Mouse (Mus musculus) kidney, postnatal 10 days (tissue): ENCODE results near the gene Spred2.

ENCODE experiments used
- DNase-seq: peaks from one replicate; pipeline ENCODE4 v3.0.0; 2021; ENCODE audit warnings: mixed read lengths

Gene Spred2

DNA sequence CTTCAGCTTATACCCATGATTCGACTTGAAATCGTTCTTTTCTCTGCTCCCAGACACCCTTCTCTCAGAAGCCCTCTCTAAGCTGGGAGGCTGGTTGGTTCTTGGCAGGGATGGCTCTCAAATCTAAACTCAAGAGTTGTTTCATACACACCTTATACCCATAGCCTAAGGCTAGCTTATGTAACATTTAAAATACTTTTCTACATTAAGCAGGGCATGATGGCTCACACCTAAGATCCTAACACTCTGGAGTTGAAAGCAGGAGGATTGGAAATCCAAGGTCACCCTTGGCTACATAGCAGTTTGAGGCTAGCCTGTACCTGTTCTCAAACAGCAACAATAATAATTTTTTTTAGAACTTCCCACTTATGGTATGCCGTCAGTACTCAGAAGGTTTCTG, 34.8 kb downstream of the Spred2 start:
- DNase-seq: no peak

GRCm38 (mm10) chr11:19959897-19960296, 35.7 kb downstream of the Spred2 start:
- no peak for DNase-seq

DNA sequence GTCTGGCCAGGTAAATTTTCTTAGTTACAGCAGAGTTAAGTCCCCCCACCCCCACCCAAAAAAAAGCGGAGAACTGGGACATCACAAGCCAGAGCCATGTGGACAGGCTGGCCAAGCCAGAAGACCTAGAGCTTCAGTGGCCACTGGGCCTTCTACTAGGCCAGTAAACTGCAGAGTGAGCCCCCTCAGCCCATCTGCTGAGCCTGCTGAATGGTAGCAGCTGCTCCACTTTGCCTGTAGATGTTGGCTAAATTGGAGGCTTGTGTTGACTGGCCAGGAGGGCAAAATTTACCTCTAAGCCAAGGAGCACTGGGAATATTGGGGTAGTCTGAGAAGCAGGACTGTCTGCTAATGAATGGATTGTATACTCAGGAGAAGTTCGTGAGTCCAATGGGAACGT, 36.4 kb downstream of the Spred2 start:
- no peak for DNase-seq

DNA sequence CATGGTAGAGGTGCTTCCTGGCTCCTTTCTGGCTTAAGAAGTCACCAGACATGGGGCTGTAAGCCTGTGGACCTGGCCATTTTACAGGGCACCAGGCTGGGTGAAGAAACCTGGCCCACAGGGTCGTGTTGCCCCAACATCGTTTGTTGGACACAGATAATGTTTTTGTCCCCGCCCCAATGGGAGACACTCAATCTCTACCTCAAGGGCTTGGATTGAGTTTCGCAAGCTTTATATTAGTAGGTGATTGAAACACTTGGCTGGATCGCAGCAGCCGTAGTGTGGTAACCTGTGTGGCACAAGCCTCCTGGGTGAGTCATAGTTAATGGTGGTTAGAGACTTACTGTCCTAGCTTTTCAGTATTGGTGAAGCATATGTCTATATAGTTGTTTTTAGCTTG, 36.9 kb downstream of the Spred2 start:
- DNase-seq: no peak

- DNase-seq: peak; percentile 24
These were observed 37.7 kb downstream of the Spred2 start for GRCm38 (mm10) chr11:19961766-19962365.

GRCm38 (mm10) chr11:19962796-19963195, 38.6 kb downstream of the Spred2 start:
- peak; percentile 57 for DNase-seq

GRCm38 (mm10) chr11:19963717-19964141, 39.6 kb downstream of the Spred2 start:
- peak; percentile 76 for DNase-seq

DNA sequence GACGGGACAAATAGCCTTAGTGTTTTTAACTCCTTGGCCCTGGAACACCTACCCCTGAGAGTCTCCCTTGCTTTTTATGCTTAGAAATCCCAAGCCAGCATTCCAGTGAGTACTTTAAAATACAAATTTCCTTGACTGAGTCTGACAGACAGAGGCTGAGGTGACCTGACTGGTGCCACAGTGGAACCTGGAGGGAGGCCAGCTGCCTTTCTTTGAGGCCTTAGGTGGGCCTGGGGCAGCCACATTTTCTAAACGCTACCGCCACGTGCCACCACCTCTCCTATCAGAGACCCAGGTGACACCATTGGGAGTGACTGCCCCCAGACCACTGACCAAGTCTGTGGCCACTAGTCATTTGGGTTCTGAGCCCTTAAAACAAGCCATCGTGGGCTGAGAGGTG, 40.2 kb downstream of the Spred2 start:
- peak; percentile 62 for DNase-seq

GRCm38 (mm10) chr11:19965037-19965611, 40.9 kb downstream of the Spred2 start:
- DNase-seq: peak; percentile 66

- no peak for DNase-seq
These were observed 41.5 kb downstream of the Spred2 start for GRCm38 (mm10) chr11:19965664-19966063.

DNA sequence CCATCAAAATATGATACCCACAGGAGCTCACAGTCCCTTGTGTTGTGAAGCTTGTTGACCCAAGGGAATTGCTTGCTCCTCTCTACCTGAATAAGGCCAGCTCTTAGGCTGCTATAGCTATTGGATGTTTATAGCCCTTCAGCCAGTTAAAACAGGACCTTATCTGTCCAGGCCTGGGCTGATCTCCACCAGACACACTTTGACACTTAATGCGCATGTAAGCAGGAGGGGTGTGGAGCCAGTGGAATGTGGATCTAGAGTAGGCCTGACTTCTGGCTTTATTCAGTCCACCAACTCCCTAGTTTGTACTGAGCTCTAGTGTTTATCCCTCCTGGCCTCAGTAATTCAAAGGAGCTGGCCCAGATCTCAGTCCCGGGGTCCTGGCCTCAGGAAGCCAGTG, 42.1 kb downstream of the Spred2 start:
- DNase-seq: no peak

DNA sequence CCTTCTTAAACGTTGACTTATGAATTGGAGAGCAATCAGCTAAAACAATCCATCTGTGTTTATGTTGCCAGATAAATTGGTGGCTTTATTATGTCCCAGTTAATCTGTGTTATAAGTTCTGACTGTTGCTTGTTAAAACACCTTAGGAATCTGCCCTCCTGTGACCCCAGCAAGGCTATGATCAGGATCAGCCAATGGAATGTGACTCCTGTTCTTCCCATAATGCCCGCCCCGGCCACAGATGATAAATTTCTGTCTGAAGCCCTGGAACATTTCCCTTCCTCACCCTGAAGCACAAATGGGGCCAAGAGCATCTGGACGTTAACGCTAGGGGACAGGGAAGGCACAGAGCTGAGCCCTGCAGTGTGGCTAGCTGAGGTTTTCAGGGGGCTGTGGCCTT, 45.4 kb downstream of the Spred2 start:
- peak; percentile 43 for DNase-seq

GRCm38 (mm10) chr11:19971954-19972750, 48.0 kb downstream of the Spred2 start:
- DNase-seq: peak; percentile 48

DNA sequence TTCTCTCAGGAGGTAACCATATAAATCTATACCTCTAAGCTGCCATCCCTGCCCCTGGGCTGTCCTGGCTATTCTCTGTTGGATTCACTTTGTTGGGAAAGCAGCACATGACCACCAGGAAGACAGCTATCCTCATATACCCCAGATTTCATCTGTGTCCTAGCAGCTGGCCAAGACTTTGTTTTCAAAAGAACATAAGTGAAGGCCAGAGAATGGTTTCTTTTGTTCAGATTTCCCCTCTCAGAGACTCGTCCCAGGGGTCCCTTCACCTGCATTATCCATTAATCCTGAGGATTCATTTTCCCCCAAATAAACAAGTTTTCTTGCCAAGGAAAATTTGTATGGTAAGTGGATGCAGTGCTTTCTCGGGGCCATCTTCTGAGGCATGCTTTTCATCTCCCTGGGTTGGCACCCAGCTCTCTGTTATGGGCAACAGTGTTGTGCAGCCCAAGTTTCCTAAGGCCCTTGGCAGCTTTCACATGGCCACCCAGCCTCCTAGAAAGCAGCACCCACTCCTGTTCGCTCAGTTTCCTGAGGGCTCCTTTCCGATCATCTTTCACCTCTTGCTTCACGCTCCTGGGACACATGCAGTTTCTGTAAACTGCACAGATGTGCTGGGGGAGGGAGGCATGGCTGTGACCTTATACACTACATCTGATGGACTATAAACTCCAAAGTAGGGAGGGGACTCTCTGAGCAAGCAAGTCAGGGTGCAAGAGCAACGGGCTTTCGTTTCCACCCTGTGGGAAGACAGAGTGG, 49.0 kb downstream of the Spred2 start:
- DNase-seq: no peak

- DNase-seq: no peak
These were observed 51.9 kb downstream of the Spred2 start for GRCm38 (mm10) chr11:19976032-19976431.

DNA sequence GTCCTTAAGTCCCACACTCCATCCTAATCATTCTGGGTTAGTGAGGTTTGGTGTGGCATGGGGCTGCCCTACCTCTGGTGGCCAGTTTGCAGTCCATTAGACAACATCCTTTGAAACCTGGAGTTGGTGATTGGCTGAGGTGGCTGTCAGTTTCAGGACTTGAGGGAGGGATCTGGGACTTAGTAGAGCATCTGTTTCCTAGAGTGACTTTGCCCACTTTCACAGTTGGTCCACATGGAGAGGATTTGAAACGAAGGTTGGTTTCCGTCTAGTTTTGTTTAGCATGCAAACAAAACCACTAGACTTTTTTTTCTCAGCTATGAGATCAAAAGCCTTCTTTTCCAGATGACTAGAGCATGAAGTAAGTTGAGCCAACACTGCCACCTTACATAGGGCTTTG, 53.5 kb downstream of the Spred2 start:
- peak; percentile 29 for DNase-seq

DNA sequence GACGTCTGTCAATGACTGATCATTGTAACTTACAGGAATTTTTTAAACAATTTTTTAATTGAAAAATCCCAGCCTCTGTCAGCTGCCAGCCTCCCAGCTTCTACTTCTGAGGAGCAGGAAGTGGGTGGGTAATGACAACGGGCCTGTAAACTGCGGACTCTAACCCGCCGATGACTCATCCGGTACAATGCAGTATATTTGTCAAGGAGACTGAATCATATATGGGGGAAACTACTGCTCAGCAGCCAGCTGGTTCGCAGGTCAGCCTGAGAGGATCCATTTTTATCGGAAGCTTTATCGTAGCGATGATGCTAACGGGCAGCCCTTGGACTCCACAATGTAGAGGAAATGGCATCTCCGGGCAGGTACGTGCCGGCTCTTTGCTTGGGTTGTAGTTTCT, 55.2 kb downstream of the Spred2 start:
- DNase-seq: peak; percentile 50

- DNase-seq: no peak
These were observed 57.9 kb downstream of the Spred2 start for GRCm38 (mm10) chr11:19982113-19982512.

- no peak for DNase-seq
These were observed 58.6 kb downstream of the Spred2 start for GRCm38 (mm10) chr11:19982779-19983178.

GRCm38 (mm10) chr11:19983298-19983697, 59.1 kb downstream of the Spred2 start:
- DNase-seq: no peak

DNA sequence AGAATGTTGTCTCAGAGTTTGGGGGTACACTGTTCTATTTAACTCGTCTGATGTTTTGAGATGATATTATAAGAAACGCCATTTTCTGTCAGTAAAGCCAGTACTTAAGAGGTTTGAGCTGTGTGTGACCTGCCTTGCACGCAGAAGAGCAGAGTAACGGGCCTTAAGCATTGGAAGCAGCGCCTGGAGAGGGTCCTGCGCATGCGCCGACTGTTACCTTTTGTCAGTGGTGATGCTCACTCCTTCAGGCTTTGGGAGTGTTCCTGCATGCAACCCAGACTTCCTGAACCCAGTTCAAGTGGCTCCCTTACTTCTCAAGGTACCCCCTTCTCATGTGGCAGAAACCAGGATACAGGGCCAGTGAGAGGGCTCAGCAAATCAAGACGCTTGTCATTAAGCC, 59.9 kb downstream of the Spred2 start:
- no peak for DNase-seq

- DNase-seq: no peak
These were observed 61.2 kb downstream of the Spred2 start for GRCm38 (mm10) chr11:19985283-19985854.

- peak; percentile 39 for DNase-seq
These were observed 62.3 kb downstream of the Spred2 start for GRCm38 (mm10) chr11:19986443-19986861.
